In the genomic region with DNA sequence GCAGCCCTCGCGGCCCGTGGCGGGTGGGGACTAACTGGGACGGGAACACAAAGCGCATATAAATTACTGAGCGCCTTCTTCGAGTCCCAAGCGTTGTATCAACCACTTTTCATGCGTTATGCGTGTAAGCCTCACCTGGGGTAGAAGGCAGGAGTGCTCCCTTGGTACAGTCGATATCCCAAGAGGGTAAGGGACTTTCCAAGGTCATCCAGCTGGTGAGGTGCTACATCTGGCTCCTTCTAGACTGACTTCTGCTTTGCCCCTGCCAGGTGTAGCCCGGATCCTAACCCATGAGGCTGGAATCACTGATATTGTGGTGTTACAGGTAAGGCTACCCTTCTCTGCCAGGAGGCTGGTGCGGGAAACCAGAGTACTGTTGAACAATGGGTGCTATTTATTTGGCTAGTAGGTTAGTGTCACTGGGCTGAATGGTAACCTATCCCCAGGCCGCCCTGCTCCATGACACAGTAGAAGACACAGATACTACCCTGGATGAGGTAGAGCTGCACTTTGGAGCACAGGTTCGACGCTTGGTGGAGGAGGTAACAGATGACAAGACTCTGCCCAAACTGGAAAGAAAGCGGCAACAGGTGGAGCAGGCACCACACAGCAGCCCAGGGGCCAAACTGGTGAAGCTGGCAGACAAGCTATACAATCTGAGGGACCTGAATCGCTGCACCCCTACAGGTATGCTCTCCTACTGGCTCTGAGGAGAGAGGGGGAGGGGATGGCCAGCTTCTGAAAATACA, we compare ENCODE assay signal across 8 mouse cellular contexts. TPM values are rescaled to one million over a fixed set of nuclear protein-coding genes. Genes with fewer than 3 reads are reported as not detected.
DNase-seq lines count a peak whose midpoint lies in the region; ATAC-seq and TF ChIP-seq lines count a peak whose summit lies in the region.

No protein-coding gene starts in this region.

- WGBS in heart, adult 2 months = 26% methylated on average over 19 of the region's 19 CpGs
- WGBS in forebrain, embryonic 12.5 days = 23% methylated on average over 19 of the region's 19 CpGs
- WGBS in liver, embryonic 13.5 days (ENCODE audit: insufficient replicate concordance) = 23% methylated on average over 19 of the region's 19 CpGs

- peak; percentile 3; the same call in 1 of the 2 replicates for ATAC-seq in forebrain, embryonic 12.5 days (ENCODE audit: low FRiP score)
- no peak for ATAC-seq in liver, embryonic 13.5 days (ENCODE audit: low read depth)

- no peaks in the 10 kb centered on the region for H3K9me3 ChIP-seq in forebrain, embryonic 12.5 days
- no peaks in the 10 kb centered on the region for H3K9me3 ChIP-seq in liver, embryonic 13.5 days (replicated peaks)

- H3K27ac ChIP-seq in heart, adult 2 months = peak overlapping the region; percentile 94
- H3K27ac ChIP-seq in forebrain, embryonic 12.5 days = peak overlapping the region; percentile 77
- peak overlapping the region; percentile 7; the same call in 1 of the 2 replicates for H3K27ac ChIP-seq in liver, embryonic 13.5 days

- TF ChIP-seq EP300 in heart, adult 2 months (IDR thresholded peaks at IDR 0.05; ENCODE audit: insufficient read depth, low read depth, low read length) = no peak

- H3ac ChIP-seq in C2C12 (ENCODE audit: control insufficient read depth, insufficient read length, low read depth) = peak overlapping the region; percentile 81

- TF ChIP-seq POLR2A in heart, adult 2 months (IDR thresholded peaks at IDR 0.05; ENCODE audit: insufficient read depth, low read depth, low read length) = no peak

- no peaks in the 10 kb centered on the region for H3K79me2 ChIP-seq in heart, adult 2 months (replicated peaks; ENCODE audit: control insufficient read depth, insufficient read depth, low read length)
- H3K79me2 ChIP-seq in C2C12 (ENCODE audit: control insufficient read depth, insufficient read depth) = peaks cover 11% of the 10 kb centered on the region

- no peaks in the 10 kb centered on the region for H3K27me3 ChIP-seq in heart, adult 2 months (ENCODE audit: control insufficient read depth, insufficient read depth, low read length)
- H3K27me3 ChIP-seq in C2C12 (ENCODE audit: control insufficient read depth, insufficient read depth, insufficient read length) = no peaks in the 10 kb centered on the region
- H3K27me3 ChIP-seq in forebrain, embryonic 12.5 days = no peaks in the 10 kb centered on the region
- H3K27me3 ChIP-seq in liver, embryonic 13.5 days = no peaks in the 10 kb centered on the region

- no peaks in the 10 kb centered on the region for H3K36me3 ChIP-seq in heart, adult 2 months (ENCODE audit: control insufficient read depth, insufficient read depth, low read length)
- no peaks in the 10 kb centered on the region for H3K36me3 ChIP-seq in C2C12 (ENCODE audit: control insufficient read depth, insufficient read depth)
- H3K36me3 ChIP-seq in forebrain, embryonic 12.5 days (replicated peaks) = peaks cover 9% of the 10 kb centered on the region
- no peaks in the 10 kb centered on the region for H3K36me3 ChIP-seq in liver, embryonic 13.5 days

- peaks cover 11% of the 10 kb centered on the region for H3K4me1 ChIP-seq in heart, adult 2 months (ENCODE audit: control insufficient read depth, insufficient read depth, low read length)
- peaks cover 47% of the 10 kb centered on the region for H3K4me1 ChIP-seq in forebrain, embryonic 12.5 days
- H3K4me1 ChIP-seq in liver, embryonic 13.5 days (replicated peaks) = peaks cover 60% of the 10 kb centered on the region

- H3K79me3 ChIP-seq in C2C12 (ENCODE audit: low read depth) = peaks cover 4% of the 10 kb centered on the region

- intact Hi-C loops in heart, adult 2 months (cut with DNase I) = no loop called here
- intact Hi-C loops in heart, postnatal 10 days (cut with DNase I) = no loop called here

- peak overlapping the region; percentile 96 for H3K4me3 ChIP-seq in heart, adult 2 months
- peak overlapping the region; percentile 21 for H3K4me3 ChIP-seq in C2C12 (ENCODE audit: insufficient read depth, poor library complexity, severe bottlenecking)
- H3K4me3 ChIP-seq in forebrain, embryonic 12.5 days (replicated peaks) = peak overlapping the region; percentile 58
- peak overlapping the region; percentile 64 for H3K4me3 ChIP-seq in liver, embryonic 13.5 days (replicated peaks)

- no peak for DNase-seq in heart, adult 2 months
- DNase-seq in heart, postnatal 10 days = no peak
- DNase-seq in liver, embryonic 13.5 days = no peak
- no peak for DNase-seq in T-cell, adult 2 months (ENCODE audit: low spot score)
- DNase-seq in embryo, embryonic 10 days (ENCODE audit: low spot score) = no peak
- DNase-seq in left cerebral cortex, adult 9 months (ENCODE audit: low spot score in 2 of 2) = no peak

- TF ChIP-seq CTCF in heart, adult 2 months (IDR thresholded peaks at IDR 0.05) = 0 out of 2 replicates have a peak, but pooled peaks have one; percentile 1
- no peak for TF ChIP-seq CTCF in C2C12 (IDR thresholded peaks at IDR 0.05; ENCODE audit: control insufficient read depth, insufficient read depth, insufficient read length)

- H3K4me2 ChIP-seq in forebrain, embryonic 12.5 days = peak overlapping the region; percentile 82
- peak overlapping the region; percentile 84 for H3K4me2 ChIP-seq in liver, embryonic 13.5 days

- peak overlapping the region; percentile 78 for H3K9ac ChIP-seq in heart, adult 2 months (ENCODE audit: low read depth, low read length)
- H3K9ac ChIP-seq in forebrain, embryonic 12.5 days = peak overlapping the region; percentile 79
- H3K9ac ChIP-seq in liver, embryonic 13.5 days = peak overlapping the region; percentile 76

TF ChIP-seq in C2C12, 6 proteins besides CTCF, POLR2A, EP300 and RAD21:
- no peak for TF ChIP-seq USF1 (IDR thresholded peaks at IDR 0.05; ENCODE audit: low read depth)
- no peak for TF ChIP-seq FOSL1 (IDR thresholded peaks at IDR 0.05; ENCODE audit: insufficient read depth, low read length, poor library complexity, severe bottlenecking)
- TF ChIP-seq MAX (IDR thresholded peaks at IDR 0.05) = no peak
- TF ChIP-seq MYOD1 (IDR thresholded peaks at IDR 0.05; ENCODE audit: control insufficient read depth, insufficient read length, low read depth) = no peak
- TF ChIP-seq MYOG (IDR thresholded peaks at IDR 0.05; ENCODE audit: control insufficient read depth, extremely low read depth, insufficient read length) = no peak
- no peak for TF ChIP-seq CEBPB (IDR thresholded peaks at IDR 0.05; ENCODE audit: low read depth)

RNA-seq across cellular contexts. Expression of a gene that starts 0.5 kb away (rescaled TPM):
- 10 to 100 TPM; 30.0 to 39.9 TPM for total RNA-seq in heart, adult 2 months (2021)
- polyA plus RNA-seq in heart, adult 2 months (2012; rRNA removed) = 47.7 and 77.5 TPM in 2 replicates
- 10 to 100 TPM; 33.1 to 35.5 TPM for total RNA-seq in heart, postnatal 10 days (2021)
- 55.9 TPM for polyA plus RNA-seq in C2C12 (2012; fragmentation: generic; extraction: Trizol)
- 24.4 and 28.3 TPM in 2 replicates for polyA plus RNA-seq in forebrain, embryonic 12.5 days (2016; fragmentation: Nextera tagmentation; extraction: Ambion mirVana)
- 3.8 and 4.2 TPM in 2 replicates for polyA plus RNA-seq in liver, embryonic 13.5 days (2015; fragmentation: Nextera tagmentation; extraction: Ambion mirVana)

RNA-seq across cellular contexts. Expression of a gene that starts 2.6 kb away (rescaled TPM):
- 10 to 100 TPM; 15.8 to 16.8 TPM for total RNA-seq in heart, adult 2 months (2021)
- 23.0 and 24.0 TPM in 2 replicates for polyA plus RNA-seq in heart, adult 2 months (2012; rRNA removed)
- total RNA-seq in heart, postnatal 10 days (2021) = 10 to 100 TPM; 17.9 to 18.9 TPM
- polyA plus RNA-seq in C2C12 (2012; fragmentation: generic; extraction: Trizol) = 46.9 TPM
- 43.5 and 45.5 TPM in 2 replicates for polyA plus RNA-seq in forebrain, embryonic 12.5 days (2016; fragmentation: Nextera tagmentation; extraction: Ambion mirVana)
- polyA plus RNA-seq in liver, embryonic 13.5 days (2015; fragmentation: Nextera tagmentation; extraction: Ambion mirVana) = 10.3 and 11.5 TPM in 2 replicates

RNA-seq across cellular contexts. Expression of a gene that starts 19.2 kb away (rescaled TPM):
- 1 to 10 TPM; 5.6 to 6.1 TPM for total RNA-seq in heart, adult 2 months (2021)
- polyA plus RNA-seq in heart, adult 2 months (2012; rRNA removed) = 7.0 and 7.4 TPM in 2 replicates
- 10 to 100 TPM in 1 of 2 experiments, 1 to 10 TPM in 1; 7.1 to 10.1 TPM for total RNA-seq in heart, postnatal 10 days (2021)
- 7.0 TPM for polyA plus RNA-seq in C2C12 (2012; fragmentation: generic; extraction: Trizol)
- 14.1 and 19.1 TPM in 2 replicates for polyA plus RNA-seq in forebrain, embryonic 12.5 days (2016; fragmentation: Nextera tagmentation; extraction: Ambion mirVana)
- polyA plus RNA-seq in liver, embryonic 13.5 days (2015; fragmentation: Nextera tagmentation; extraction: Ambion mirVana) = 3.3 and 3.4 TPM in 2 replicates

RNA-seq across cellular contexts. Expression of a gene that starts 27.7 kb away (rescaled TPM):
- total RNA-seq in heart, adult 2 months (2021) = 10 to 100 TPM; 55.7 to 58.7 TPM
- 75.8 and 82.4 TPM in 2 replicates for polyA plus RNA-seq in heart, adult 2 months (2012; rRNA removed)
- 10 to 100 TPM; 70.5 to 72.0 TPM for total RNA-seq in heart, postnatal 10 days (2021)
- 21.5 TPM for polyA plus RNA-seq in C2C12 (2012; fragmentation: generic; extraction: Trizol)
- polyA plus RNA-seq in forebrain, embryonic 12.5 days (2016; fragmentation: Nextera tagmentation; extraction: Ambion mirVana) = 23.8 and 26.0 TPM in 2 replicates
- 2.2 and 2.6 TPM in 2 replicates for polyA plus RNA-seq in liver, embryonic 13.5 days (2015; fragmentation: Nextera tagmentation; extraction: Ambion mirVana)

RNA-seq across cellular contexts. Expression of a gene that starts 44.3 kb away (rescaled TPM):
- total RNA-seq in heart, adult 2 months (2021) = 1 to 10 TPM; 8.9 to 9.8 TPM
- 15.4 and 17.3 TPM in 2 replicates for polyA plus RNA-seq in heart, adult 2 months (2012; rRNA removed)
- total RNA-seq in heart, postnatal 10 days (2021) = 10 to 100 TPM; 19.9 to 21.7 TPM
- 0.82 TPM for polyA plus RNA-seq in C2C12 (2012; fragmentation: generic; extraction: Trizol)
- polyA plus RNA-seq in forebrain, embryonic 12.5 days (2016; fragmentation: Nextera tagmentation; extraction: Ambion mirVana) = 6.6 and 7.4 TPM in 2 replicates
- 10.6 and 12.0 TPM in 2 replicates for polyA plus RNA-seq in liver, embryonic 13.5 days (2015; fragmentation: Nextera tagmentation; extraction: Ambion mirVana)

Comparison
In these comparisons a context has a peak if more than half of its experiments do, and no peak if none do; other contexts are left out.
1. H3K27ac ChIP-seq: peak in every context shown above with its lines; median percentile 94 in heart, adult 2 months; 77 in forebrain, embryonic 12.5 days; 7 in liver, embryonic 13.5 days.
2. H3K4me3 ChIP-seq: peak in every context shown above with its lines; median percentile 96 in heart, adult 2 months; 64 in liver, embryonic 13.5 days; 58 in forebrain, embryonic 12.5 days; 21 in C2C12.